Mouse (Mus musculus) small intestine, adult 2 months (tissue): ENCODE data around the gene Fam129a. TPM values are rescaled to one million over a fixed set of nuclear protein-coding genes. Genes with fewer than 3 reads are reported as not detected.

Experiments used
- H3K27ac ChIP-seq: fragments of 200-500 bp; 2 replicates; pipeline ENCODE4 v1.5.1; 2012; ENCODE audit warnings: low read depth, low read length, control low read depth, inconsistent platforms; ENCODE audit not compliant: insufficient read depth
- H3K27me3 ChIP-seq: fragments of 200-500 bp; 2 replicates; pipeline ENCODE4 v1.6.1; 2012; ENCODE audit warnings: mild to moderate bottlenecking, moderate library complexity, low read length, inconsistent platforms; ENCODE audit not compliant: control insufficient read depth, insufficient read depth
- H3K36me3 ChIP-seq: fragments of 200-500 bp; 2 replicates; pipeline ENCODE4 v1.6.1; 2012; ENCODE audit warnings: mild to moderate bottlenecking, low read length, control low read depth, inconsistent platforms; ENCODE audit not compliant: control insufficient read depth, insufficient read depth
- H3K4me1 ChIP-seq: fragments of 200-500 bp; 2 replicates; pipeline ENCODE4 v1.6.1; 2012; ENCODE audit warnings: low read length, inconsistent platforms, mixed read lengths; ENCODE audit not compliant: control insufficient read depth, insufficient read depth, insufficient read length
- H3K4me3 ChIP-seq: fragments of 200-500 bp; 2 replicates; pipeline ENCODE4 v1.5.1; 2012; ENCODE audit warnings: low read depth, mild to moderate bottlenecking, control low read depth, inconsistent platforms, low read length, moderate library complexity
- CTCF ChIP-seq: fragments of 200-500 bp; IDR thresholded peaks from 2 replicates; pipeline ENCODE4 v1.5.1; 2012; ENCODE audit warnings: low read depth, mild to moderate bottlenecking, control low read depth, inconsistent platforms, low read length, moderate library complexity, mixed read lengths; ENCODE audit not compliant: insufficient replicate concordance, insufficient read length; ENCODE audit errors: extremely low read depth
- POLR2A ChIP-seq: fragments of 200-500 bp; IDR thresholded peaks from 2 replicates; pipeline ENCODE4 v1.6.1; 2012; ENCODE audit warnings: low read depth, mild to moderate bottlenecking, control low read depth, inconsistent platforms, low read length, moderate library complexity
- WGBS: fragments of 180-500 bp; shearing (Covaris S2); methylation state at CpG from one replicate; pipeline ENCODE4 v1.1.7; 2018; 5-methylcytosine and 5-hydroxymethylcytosine counted together
- polyA plus RNA-seq: library from polyadenylated mRNA; depleted of rRNA; stranded (reverse); fragments of >200 nt; gene quantifications from 2 replicates; pipeline ENCODE4 v1.2.3, GENCODE M21; 2012

The Fam129a gene
- polyA plus RNA-seq, 1 experiment: 1.6 TPM

DNA sequence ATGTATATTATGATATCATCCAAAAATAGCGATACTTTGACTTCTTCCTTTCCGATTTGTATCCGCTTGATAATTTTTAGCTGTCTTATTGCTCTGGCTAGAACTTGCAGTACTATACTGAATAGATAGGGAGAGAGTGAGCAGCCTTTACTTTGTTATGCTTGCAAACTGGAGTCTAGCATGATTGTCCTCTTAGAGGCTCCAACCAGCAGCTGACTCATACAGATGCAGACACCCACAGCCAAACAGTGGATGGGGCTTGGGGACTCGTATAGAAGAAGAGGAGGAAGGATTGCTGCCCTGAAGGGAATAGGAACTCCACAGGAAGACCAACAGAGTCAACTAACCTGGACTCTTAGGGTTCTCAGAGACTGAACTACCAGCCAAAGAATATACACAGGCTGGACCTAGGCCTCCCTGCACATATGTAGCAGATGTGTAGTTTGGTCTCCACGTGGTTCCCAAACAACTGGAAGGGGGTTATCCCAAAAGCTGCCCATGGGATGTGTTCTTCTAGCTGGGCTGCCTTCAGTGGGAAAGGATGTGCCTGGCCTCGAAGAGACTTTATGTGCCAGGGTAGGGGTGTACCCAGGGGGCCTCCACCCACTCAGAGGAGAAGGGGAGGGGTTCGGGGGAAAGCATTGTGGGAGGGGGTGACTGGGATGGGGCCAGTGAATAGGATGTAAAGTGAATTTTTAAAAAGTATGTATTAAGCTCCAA lies 1.8 kb downstream of the Fam129a start:
- WGBS: 81% methylated on average over 7 of the region's 7 CpGs
- no peaks in the 10 kb centered on the region for H3K27me3 ChIP-seq
- no peak overlapping the region for H3K27ac ChIP-seq
- no peaks in the 10 kb centered on the region for H3K36me3 ChIP-seq
- TF ChIP-seq POLR2A: no peak
- TF ChIP-seq CTCF: no peak
- peaks cover 3% of the 10 kb centered on the region; the same call in 1 of the 2 replicates for H3K4me1 ChIP-seq
- H3K4me3 ChIP-seq: no peak overlapping the region

DNA sequence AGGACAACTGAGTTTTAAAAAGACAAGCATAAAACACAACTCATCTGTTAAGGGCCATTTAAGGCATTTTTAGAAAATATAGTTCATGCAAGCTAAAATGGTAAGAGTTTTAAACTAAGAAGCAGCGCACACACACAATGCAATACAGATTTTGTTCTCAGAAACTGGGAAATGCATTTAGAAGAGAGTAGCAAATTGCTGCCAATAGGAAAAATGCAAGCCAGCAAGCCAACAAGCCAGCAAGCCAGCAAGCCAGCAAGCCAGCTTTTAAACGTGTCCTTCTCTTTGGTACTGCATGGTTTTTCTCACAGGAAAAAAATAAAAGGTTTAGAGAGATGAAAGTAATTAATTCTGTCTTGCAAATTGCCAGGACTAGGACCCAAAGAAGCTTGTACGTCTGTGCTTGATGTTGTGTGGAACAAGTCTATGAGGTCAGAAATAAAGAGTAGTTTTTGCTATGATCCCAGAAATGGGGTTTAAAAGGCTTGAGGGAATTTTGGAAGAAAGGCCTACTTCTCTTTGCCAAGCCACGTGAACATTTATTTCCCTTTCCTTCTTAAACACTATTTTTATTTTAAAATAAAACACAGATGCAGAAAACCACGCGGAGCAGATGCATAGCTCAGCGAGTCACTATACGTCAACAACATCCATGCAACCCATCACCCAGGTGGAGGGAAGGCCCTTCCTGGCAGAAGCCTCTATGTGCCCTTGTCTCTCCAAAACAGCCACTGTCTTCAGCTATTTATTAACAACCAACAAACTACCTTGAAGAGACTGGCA lies 9.4 kb downstream of the Fam129a start:
- Histone ChIP-seq H3K36me3 (no peaks in the 10 kb centered on the region), H3K27me3 (no peaks in the 10 kb centered on the region), H3K4me1 (0 out of 2 replicates have a peak, but pooled peaks cover 2% of the 10 kb centered on the region), H3K27ac (no peak overlapping the region), H3K4me3 (no peak overlapping the region)
- TF ChIP-seq POLR2A (no peak), CTCF (no peak)
- 85% methylated on average over 8 of the region's 8 CpGs for WGBS

DNA sequence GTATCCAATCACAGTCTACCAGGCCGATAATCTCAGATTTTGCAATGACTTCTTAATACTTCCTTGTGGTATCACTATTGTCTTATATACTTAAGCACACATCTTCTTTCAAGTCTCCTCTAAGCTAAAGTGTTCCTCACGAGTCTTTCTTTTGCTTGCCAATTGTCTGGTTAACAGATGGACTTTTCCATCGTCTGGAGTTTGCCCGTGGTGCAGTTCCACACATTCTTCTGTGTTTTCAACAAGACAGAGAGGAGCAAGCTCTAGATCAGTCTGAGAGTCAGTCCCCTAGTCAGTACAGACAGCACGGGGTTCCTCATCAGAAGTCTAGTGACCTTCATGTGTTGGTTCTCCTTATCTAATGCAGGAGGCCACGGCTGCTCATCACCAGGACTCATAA lies 10.5 kb downstream of the Fam129a start:
- 70% methylated on average over 6 of the region's 6 CpGs for WGBS
- Histone ChIP-seq H3K4me1 (0 out of 2 replicates have a peak, but pooled peaks cover 4% of the 10 kb centered on the region), H3K27me3 (no peaks in the 10 kb centered on the region), H3K4me3 (no peak overlapping the region), H3K27ac (no peak overlapping the region), H3K36me3 (no peaks in the 10 kb centered on the region)
- TF ChIP-seq CTCF: no peak
- TF ChIP-seq POLR2A: no peak

DNA sequence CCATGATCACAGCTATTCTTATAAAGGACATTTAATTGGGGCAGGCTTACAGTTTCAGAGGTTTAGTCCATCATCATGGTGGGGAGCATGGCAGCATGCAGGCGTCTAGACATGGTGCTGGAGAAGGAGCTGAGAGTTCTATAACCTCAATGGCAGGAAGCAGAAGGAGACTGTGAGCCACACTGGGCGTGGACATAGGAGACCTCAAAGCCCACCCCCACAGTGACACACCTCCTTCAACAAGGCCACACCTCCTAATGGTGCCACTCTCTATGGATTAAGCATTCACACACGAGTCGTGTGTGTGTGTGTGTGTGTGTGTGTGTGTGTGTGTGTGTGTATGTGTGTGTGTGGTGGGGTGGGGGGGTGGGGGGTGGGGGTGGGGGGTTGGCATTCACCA lies 11.0 kb downstream of the Fam129a start:
- 68% methylated on average over 4 of the region's 4 CpGs for WGBS
- Histone ChIP-seq H3K4me1 (0 out of 2 replicates have a peak, but pooled peaks cover 4% of the 10 kb centered on the region), H3K27ac (no peak overlapping the region), H3K27me3 (no peaks in the 10 kb centered on the region), H3K36me3 (no peaks in the 10 kb centered on the region), H3K4me3 (no peak overlapping the region)
- TF ChIP-seq CTCF: no peak
- no peak for TF ChIP-seq POLR2A

- H3K36me3 ChIP-seq: no peaks in the 10 kb centered on the region
- 0 out of 2 replicates have a peak, but pooled peaks cover 4% of the 10 kb centered on the region for H3K4me1 ChIP-seq
- TF ChIP-seq POLR2A (no peak), CTCF (no peak)
- H3K27me3 ChIP-seq: no peaks in the 10 kb centered on the region
- no peak overlapping the region for H3K4me3 ChIP-seq
- no peak overlapping the region for H3K27ac ChIP-seq
- WGBS: 81% methylated on average over 8 of the region's 8 CpGs
Observed at GRCm38 (mm10) chr1:151583457-151584181, 12.6 kb downstream of the Fam129a start.

DNA sequence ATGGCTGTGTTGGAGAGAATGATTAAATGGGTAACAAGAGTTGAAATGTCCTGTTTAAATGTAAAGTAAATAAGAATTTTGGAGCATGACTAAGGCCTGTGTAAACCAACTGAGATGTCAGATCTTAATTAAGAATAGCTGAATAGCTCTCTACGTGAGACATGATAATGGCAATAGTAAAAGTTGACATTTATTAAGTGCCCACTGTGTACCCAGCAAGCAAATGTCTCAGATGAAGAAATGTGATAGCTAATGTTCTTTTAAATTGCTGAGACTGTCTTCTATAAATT lies 13.1 kb downstream of the Fam129a start:
- H3K27ac ChIP-seq: no peak overlapping the region
- 0 out of 2 replicates have a peak, but pooled peaks cover 4% of the 10 kb centered on the region for H3K4me1 ChIP-seq
- WGBS: 37% methylated on average over 1 of the region's 1 CpGs
- H3K36me3 ChIP-seq: no peaks in the 10 kb centered on the region
- H3K27me3 ChIP-seq: no peaks in the 10 kb centered on the region
- TF ChIP-seq POLR2A: no peak
- TF ChIP-seq CTCF: no peak
- no peak overlapping the region for H3K4me3 ChIP-seq
